Mouse (Mus musculus) C3H10T1/2 (cell line): ENCODE measurements around the gene Traf7. TPM values are rescaled to one million over a fixed set of nuclear protein-coding genes. Genes with fewer than 3 reads are reported as not detected.

Source experiments
- polyA plus RNA-seq, 2 experiments: library from polyadenylated mRNA; unstranded; fragments of >200 nt; fragmentation: generic; extraction: Trizol; gene quantifications; one replicate each; pipeline ENCODE4 v1.2.1; 2012; ENCODE audit warnings: missing spikeins in 2 of 2

The Traf7 gene
- 100 to 1,000 TPM in 1 of 2 experiments, 10 to 100 TPM in 1; 68.5 to 103 TPM for polyA plus RNA-seq

DNA sequence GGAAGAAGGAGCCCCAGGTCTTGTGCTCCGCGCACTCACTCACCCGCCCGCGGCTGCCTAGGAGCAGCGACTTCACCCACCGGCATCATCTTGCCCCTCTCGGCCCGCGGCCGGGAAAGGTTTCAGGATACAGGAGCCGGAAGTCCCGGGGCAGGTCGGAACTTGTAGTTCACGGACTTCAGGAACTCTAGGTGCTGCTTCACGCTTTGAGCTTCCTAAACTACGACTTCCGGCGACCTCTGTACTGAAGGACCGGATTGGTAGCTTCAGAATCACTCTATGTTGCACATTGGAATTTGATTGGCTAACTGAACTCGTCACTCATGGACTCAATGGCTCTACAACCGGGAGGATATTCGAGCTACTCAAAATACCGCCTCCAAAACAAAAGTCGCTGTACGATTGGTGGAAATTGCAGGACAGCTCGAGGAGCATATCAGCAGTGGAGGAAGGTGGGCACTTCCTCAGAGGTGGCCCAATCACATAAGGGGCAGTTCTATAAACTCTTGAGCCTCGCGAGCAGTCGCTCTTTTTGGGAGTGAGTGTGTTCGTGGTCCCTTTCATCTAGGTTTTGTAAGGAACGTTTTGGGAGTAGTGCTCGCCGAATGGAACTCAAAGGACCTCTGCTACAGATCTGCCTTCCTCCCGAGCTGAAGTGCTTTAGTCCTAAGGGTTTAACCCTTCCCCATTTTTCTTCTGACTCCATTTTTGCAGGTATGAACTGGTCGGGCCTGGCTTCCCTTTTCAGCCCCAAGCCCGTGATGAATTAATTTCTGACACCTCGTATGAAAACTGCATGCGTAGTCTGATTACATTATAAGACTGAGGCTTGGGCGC, at the start of gene Traf7:
TSS of gene Traf7 (minus strand) at position 216 of the 837 bp plus-strand sequence.

DNA sequence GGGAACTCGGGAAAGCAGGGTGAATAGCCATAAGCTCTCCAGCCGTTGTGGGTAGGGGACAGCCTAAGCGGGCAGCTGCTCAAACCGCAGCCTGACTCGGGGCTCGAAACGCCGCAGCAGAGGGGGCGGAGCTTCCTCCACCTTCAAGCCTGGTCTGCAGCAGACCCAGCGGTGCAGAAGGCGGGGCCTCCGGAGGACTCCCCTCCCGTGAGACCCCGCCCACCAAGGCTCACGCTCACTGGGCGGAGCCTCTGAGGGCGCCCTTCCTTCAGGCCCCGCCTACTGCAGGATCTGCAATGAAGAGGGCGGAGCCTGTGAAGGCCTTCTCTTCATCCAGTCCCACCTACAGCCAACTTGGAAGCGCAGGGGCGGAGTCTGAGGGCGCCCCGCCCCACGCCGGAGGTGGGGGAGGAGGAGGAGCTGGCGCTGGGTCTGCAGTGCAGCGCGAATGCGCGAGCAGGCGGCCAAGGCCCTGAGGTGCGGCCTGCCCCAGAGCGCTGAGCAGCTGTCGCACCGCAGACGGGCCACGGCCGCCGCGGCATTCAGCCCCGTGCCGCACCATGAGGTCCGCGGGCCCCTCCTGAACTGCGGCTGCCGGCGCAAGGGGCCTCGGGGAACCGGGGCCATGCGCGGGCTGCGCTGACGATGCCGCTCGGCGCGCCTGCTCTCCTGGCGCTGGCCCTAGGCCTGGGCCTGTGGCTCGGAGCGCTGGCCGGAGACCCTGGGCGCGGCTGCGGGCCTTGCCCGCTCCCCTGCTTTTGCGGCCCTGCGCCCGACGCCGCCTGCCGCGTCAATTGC, 22.1 kb upstream of the Traf7 start, which contains the start of gene Pkd1:
TSS of gene Pkd1 (plus strand) at position 217 of the 798 bp plus-strand sequence.

DNA sequence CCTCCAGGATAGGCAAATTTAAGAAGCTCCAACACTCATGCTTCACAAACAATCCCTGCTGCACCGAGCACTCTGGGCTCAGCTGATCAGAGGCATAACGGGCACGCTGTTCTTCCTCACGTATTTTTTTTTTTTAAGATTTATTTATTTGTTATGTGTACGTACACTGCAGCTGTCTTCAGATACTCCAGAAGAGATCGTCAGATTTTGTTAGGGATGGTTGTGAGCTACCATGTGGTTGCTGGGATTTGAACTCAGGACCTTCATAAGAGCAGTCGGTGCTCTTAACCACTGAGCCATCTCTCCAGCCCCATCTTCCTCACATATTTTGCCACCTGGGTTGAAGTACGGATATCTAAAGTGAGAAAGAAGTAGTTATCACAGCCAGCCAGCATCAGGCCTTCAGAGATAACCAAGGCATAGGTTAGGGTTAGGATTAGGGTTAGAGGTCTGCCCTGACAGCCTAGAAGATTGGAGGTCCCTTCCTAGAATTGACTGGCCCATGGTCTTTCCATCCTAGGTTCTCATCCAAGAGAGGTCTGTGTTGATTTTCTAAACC, 6.5 kb upstream of the Traf7 start, which contains the start of gene Rab26:
TSS of gene Rab26 (minus strand) at position 51 of the 559 bp plus-strand sequence.

DNA sequence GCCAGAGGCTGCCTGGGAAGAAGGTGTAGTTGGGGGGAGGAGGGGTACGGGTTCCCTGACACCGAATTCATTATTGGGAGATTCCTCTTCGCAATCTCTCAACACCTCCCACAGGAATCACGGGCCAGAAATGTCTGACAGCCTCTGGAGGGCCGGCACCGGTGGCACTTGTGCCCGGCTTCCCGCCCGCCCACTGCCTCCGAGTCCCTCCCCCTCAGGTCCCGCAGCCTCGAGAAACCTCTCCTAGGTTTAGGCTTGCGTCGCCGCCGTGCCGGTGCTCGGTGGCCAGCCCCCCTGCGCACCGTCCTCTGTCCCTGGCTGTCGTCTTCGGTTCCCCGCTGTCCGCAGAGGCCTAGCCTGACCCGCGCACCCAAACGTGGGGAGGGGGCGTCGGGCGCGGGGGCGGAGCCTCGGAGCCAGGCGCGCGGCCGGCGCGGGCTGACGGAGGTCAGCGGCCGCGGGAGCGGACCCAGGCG, 39.5 kb downstream of the Traf7 start, which contains the start of gene Caskin1:
TSS of gene Caskin1 (plus strand) at position 416 of the 476 bp plus-strand sequence.

DNA sequence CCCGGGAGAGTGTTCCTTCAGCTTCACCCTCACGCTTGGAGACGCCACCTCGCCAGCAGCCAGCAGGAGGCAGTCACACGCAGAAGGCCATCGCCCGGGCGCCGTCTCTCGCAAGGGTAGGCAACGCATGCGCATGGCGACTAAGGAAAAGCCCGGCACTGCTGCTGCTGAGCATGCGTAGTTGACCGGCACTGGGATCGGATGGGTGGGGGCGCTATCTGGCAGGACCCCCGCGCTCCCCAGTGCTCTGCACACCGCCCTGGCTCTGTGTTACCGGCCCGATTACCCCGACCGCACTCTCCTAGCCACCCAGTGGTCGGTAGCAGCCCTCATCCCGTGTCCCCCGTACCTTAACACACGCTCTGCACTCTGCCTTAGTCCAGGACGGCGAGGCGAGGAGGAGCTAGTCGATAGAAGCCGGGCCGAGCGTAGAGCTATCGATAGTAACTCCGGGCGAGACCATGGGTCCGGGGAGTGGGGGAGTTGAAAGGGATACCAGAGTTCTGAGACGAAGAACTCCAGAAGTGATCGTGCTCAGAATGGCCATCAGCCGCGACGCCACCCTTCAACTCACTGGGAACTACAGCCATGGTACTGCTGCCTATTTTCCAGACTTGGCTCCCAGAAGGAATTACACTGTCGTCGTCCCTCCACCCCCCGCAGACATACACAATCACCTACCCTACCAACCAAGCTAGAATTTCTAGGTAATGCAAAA, 48.9 kb downstream of the Traf7 start, which contains the start of gene Mlst8:
TSS of gene Mlst8 (minus strand) at position 416 of the 718 bp plus-strand sequence.

DNA sequence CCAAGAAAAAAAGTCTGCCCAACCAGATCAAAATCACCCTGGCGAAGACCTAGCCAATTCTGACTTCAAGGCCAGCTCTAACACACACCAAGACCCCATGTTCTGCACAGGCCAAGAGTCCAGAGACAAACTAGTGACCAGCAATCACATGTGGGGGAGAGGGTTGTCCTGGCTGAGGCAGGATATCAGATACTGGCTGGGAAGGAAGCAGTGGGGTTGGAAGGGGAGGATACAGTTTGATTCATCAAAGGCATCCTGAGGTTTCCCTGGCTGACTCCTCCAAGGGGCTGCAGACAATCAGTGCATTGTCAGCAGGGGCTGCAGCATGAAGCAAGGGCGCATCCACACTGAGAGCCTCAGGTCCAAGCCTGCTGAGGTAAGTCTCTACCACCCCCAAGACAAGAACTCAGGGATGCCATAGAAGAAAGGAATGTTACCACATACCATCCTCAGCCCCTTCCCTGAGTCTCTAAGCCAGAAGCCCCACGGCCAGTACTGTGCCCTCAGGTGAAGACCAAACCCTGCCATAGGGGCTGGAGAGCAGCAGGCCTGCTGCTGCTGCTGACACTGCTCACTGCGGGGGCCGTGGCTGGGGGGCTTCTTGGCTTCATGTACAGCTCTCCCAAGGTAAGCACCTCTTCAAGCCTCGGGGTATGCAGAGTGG, 54.0 kb downstream of the Traf7 start, which contains the start of gene Bricd5:
TSS of gene Bricd5 (plus strand) at position 273 of the 664 bp plus-strand sequence.

DNA sequence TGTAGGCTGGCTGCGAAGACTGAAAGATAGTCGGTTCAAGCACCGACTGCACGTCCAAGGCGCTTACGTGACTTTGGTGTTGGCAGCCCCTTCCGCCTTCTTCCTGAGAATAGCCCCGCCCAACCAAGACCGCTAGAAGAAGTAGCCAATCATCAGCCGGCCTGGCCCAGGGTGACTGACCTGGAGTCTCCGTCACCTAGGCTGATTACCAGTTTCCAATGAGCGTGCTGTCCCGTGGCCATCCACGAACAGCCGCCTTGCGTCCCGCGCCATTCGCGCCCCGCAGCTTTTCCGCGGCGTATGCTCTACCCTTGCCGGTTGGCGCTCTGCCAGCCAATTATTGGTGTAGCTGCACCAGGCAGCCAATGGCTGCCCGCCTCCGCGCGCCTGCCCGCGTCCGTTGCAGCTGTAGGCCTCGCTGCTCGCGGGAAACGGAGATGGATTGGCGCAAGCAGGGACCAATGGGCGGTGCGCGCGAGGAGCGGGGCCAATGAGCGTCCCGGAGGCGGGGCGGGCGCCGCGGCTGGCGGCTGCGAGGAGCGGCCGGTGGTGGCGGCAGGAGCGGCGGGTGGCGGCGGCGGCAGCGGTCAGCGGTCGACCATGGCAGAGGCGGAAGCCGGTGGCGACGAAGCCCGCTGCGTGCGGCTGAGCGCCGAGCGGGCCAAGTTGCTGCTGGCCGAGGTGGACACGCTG, 57.7 kb downstream of the Traf7 start, which contains the start of the genes E4f1 and Pgp:
TSS of gene E4f1 (minus strand) at position 404 of the 693 bp plus-strand sequence.
TSS of gene Pgp (plus strand) at position 483 of the 693 bp plus-strand sequence.

Other genes with a start within 250 kb of the Traf7 start
- under 1 TPM in 1 of 2 experiments, not detected in 1; 0.01 TPM for gene Abca17, start 176.9 kb downstream of the Traf7 start, polyA plus RNA-seq
- gene Abca3, start 176.0 kb downstream of the Traf7 start, polyA plus RNA-seq = 10 to 100 TPM in 1 of 2 experiments, 1 to 10 TPM in 1; 2.9 to 15.9 TPM
- gene Rnps1, start 113.4 kb downstream of the Traf7 start, polyA plus RNA-seq = 10 to 100 TPM; 74.1 to 82.9 TPM
- 100 to 1,000 TPM in 1 of 2 experiments, 10 to 100 TPM in 1; 64.8 to 150 TPM for gene Eci1, start 101.3 kb downstream of the Traf7 start, polyA plus RNA-seq
- gene Dnase1l2, start 84.8 kb downstream of the Traf7 start, polyA plus RNA-seq = 1 to 10 TPM in 1 of 2 experiments, under 1 TPM in 1; 0.20 to 3.1 TPM
- 10 to 100 TPM in 1 of 2 experiments, 1 to 10 TPM in 1; 9.2 to 27.4 TPM for gene E4f1, start 57.6 kb downstream of the Traf7 start, polyA plus RNA-seq
- gene Pgp, start 57.5 kb downstream of the Traf7 start, polyA plus RNA-seq = 10 to 100 TPM; 31.3 to 84.9 TPM
- gene Bricd5, start 54.1 kb downstream of the Traf7 start, polyA plus RNA-seq = under 1 TPM; 0.07 to 0.13 TPM
- gene Mlst8, start 48.9 kb downstream of the Traf7 start, polyA plus RNA-seq = 10 to 100 TPM; 11.5 to 32.9 TPM
- gene Caskin1, start 39.3 kb downstream of the Traf7 start, polyA plus RNA-seq = under 1 TPM; 0.26 to 0.51 TPM
- gene Rab26, start 6.3 kb upstream of the Traf7 start, polyA plus RNA-seq = under 1 TPM; 0.11 to 0.22 TPM
- 10 to 100 TPM in 1 of 2 experiments, 1 to 10 TPM in 1; 6.9 to 98.9 TPM for gene Pkd1, start 21.9 kb upstream of the Traf7 start, polyA plus RNA-seq
- gene Tsc2, start 104.7 kb upstream of the Traf7 start, polyA plus RNA-seq = 100 to 1,000 TPM in 1 of 2 experiments, 10 to 100 TPM in 1; 78.3 to 110 TPM
- gene Nthl1, start 104.7 kb upstream of the Traf7 start, polyA plus RNA-seq = 10 to 100 TPM; 27.3 to 51.1 TPM
- 10 to 100 TPM in 1 of 2 experiments, 1 to 10 TPM in 1; 2.8 to 26.5 TPM for gene Slc9a3r2, start 122.4 kb upstream of the Traf7 start, polyA plus RNA-seq
- not detected for gene Npw, start 130.5 kb upstream of the Traf7 start, polyA plus RNA-seq
- gene Zfp598, start 141.7 kb upstream of the Traf7 start, polyA plus RNA-seq = 10 to 100 TPM; 14.9 to 24.2 TPM
- under 1 TPM; 0.14 to 0.27 TPM for gene Syngr3, start 162.0 kb upstream of the Traf7 start, polyA plus RNA-seq
- 10 to 100 TPM; 40.0 to 84.5 TPM for gene Gfer, start 168.2 kb upstream of the Traf7 start, polyA plus RNA-seq
- 1 to 10 TPM; 1.9 to 6.3 TPM for gene Noxo1, start 168.3 kb upstream of the Traf7 start, polyA plus RNA-seq
- 100 to 1,000 TPM in 1 of 2 experiments, 10 to 100 TPM in 1; 28.8 to 116 TPM for gene Tbl3, start 179.7 kb upstream of the Traf7 start, polyA plus RNA-seq
- gene Rnf151, start 190.1 kb upstream of the Traf7 start, polyA plus RNA-seq = 1 to 10 TPM; 2.0 to 2.2 TPM
- 100 to 1,000 TPM; 451 to 471 TPM for gene Rps2, start 190.2 kb upstream of the Traf7 start, polyA plus RNA-seq
- gene Ndufb10, start 196.5 kb upstream of the Traf7 start, polyA plus RNA-seq = 100 to 1,000 TPM; 438 to 576 TPM
- gene Rpl3l, start 199.9 kb upstream of the Traf7 start, polyA plus RNA-seq = not detected
- gene Msrb1, start 208.7 kb upstream of the Traf7 start, polyA plus RNA-seq = 100 to 1,000 TPM in 1 of 2 experiments, 10 to 100 TPM in 1; 99.5 to 155 TPM
- under 1 TPM; 0.02 to 0.04 TPM for gene Hs3st6, start 225.1 kb upstream of the Traf7 start, polyA plus RNA-seq